ENCODE assay signal across 23 mouse cellular contexts in the genomic region with DNA sequence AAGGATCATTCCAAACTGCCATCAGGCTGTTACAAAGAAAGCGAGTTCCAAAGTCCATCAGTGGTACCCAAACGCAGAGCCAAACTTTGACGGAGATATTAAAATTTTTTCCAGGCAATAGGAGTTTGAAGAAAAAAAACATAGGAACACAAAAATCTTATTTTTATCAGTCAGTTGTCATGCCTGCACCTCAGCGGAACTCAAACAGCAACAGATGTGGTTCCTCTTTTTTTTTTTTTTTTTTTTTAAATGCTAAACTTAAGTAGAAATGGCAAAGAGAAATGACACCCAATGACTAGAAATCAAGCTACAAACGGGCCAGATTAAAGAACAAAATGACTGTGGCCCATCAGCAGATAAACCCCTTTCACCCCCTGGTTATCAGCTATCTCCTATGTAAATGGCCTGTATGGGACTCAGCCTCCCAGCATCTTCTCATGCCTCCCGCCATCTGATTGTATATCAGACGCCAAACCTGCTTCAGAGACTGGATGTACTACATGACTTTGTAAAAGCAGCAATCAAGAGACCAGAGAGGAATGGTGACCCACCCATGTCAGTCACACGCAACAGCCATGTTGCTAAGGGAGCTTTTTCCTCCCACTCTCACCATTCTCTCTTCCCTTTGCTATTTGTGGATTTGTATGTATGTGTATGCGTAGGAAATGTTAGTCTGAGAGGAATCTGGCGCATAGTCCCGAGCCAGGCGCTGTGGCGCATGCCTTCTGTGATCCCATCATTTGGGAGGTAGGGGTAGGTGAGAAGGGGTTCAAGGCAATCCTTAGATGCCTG. TPM values are rescaled to one million over a fixed set of nuclear protein-coding genes. Genes with fewer than 3 reads are reported as not detected.
DNase-seq lines count a peak whose midpoint lies in the region; ATAC-seq and TF ChIP-seq lines count a peak whose summit lies in the region.
"Had no signal": no experiment of that assay in that cellular context is flagged by ENCODE, and none has a peak within 500 bp of the region (broad histone marks: within the 10 kb centered on the region; RNA-seq: fewer than 3 reads in every experiment).

No protein-coding gene starts in this region.

- TF ChIP-seq CTCF in CH12.LX (conservative IDR thresholded peaks at IDR 0.05 in 1 of 2, IDR thresholded peaks at IDR 0.05 in 1 of 2; ENCODE audit: low read depth in 2 of 2, low read length in 2 of 2), result no peak

- H3K27me3 ChIP-seq in midbrain, embryonic 11.5 days (ENCODE audit: control insufficient read depth, insufficient read depth, low read length), result no peaks in the 10 kb centered on the region
- no peaks in the 10 kb centered on the region for H3K27me3 ChIP-seq in midbrain, embryonic 10.5 days (ENCODE audit: low read depth, poor library complexity, severe bottlenecking)
- no peaks in the 10 kb centered on the region for H3K27me3 ChIP-seq in CH12.LX (replicated peaks)
- H3K27me3 ChIP-seq in intestine, embryonic 16.5 days (replicated peaks; ENCODE audit: control insufficient read depth, insufficient read depth, low read length), result no peaks in the 10 kb centered on the region
- H3K27me3 ChIP-seq: embryonic facial prominence, embryonic 12.5 days; forebrain, embryonic 13.5 days; forebrain, embryonic 15.5 days had no signal

- H3K9me3 ChIP-seq in midbrain, embryonic 11.5 days (ENCODE audit: control insufficient read depth, low read length), result no peaks in the 10 kb centered on the region
- no peaks in the 10 kb centered on the region for H3K9me3 ChIP-seq in midbrain, embryonic 10.5 days (replicated peaks)
- no peaks in the 10 kb centered on the region for H3K9me3 ChIP-seq in CH12.LX (replicated peaks; ENCODE audit: low read length)
- no peaks in the 10 kb centered on the region for H3K9me3 ChIP-seq in intestine, embryonic 16.5 days (ENCODE audit: control insufficient read depth, low read length)
- H3K9me3 ChIP-seq: embryonic facial prominence, embryonic 10.5 days; embryonic facial prominence, embryonic 12.5 days; forebrain, embryonic 13.5 days; forebrain, embryonic 15.5 days had no signal

- no peak overlapping the region for H3K4me3 ChIP-seq in midbrain, embryonic 11.5 days (ENCODE audit: low read depth, low read length)
- H3K4me3 ChIP-seq in midbrain, embryonic 10.5 days, result no peak overlapping the region
- H3K4me3 ChIP-seq in CH12.LX (replicated peaks in 1 of 3; ENCODE audit: low read depth in 2 of 3, low read length in 2 of 3, poor library complexity in 1 of 3), result no peak overlapping the region
- H3K4me3 ChIP-seq in intestine, embryonic 16.5 days (ENCODE audit: low read length), result no peak overlapping the region
- H3K4me3 ChIP-seq: embryonic facial prominence, embryonic 10.5 days; embryonic facial prominence, embryonic 12.5 days; forebrain, embryonic 13.5 days; forebrain, embryonic 15.5 days had no signal

- TF ChIP-seq POLR2A in CH12.LX (IDR thresholded peaks at IDR 0.05; ENCODE audit: low read depth, low read length), result no peak

- H3K79me2 ChIP-seq in CH12.LX (replicated peaks; ENCODE audit: control insufficient read depth, extremely low read depth, insufficient read depth, poor library complexity, severe bottlenecking), result no peaks in the 10 kb centered on the region

- dilution Hi-C loops in CH12.LX (cut with MboI; ENCODE audit: extremely low pct_ligation_motif_present, extremely low pct_unique_long_range_greater_than_20kb, low sequenced_read_pairs), result no loop called here

- no peaks in the 10 kb centered on the region for H3K36me3 ChIP-seq in midbrain, embryonic 11.5 days (ENCODE audit: control insufficient read depth, insufficient read depth, low read length)
- no peaks in the 10 kb centered on the region for H3K36me3 ChIP-seq in midbrain, embryonic 10.5 days
- H3K36me3 ChIP-seq in CH12.LX (replicated peaks in 1 of 2; ENCODE audit: control insufficient read depth in 1 of 2, insufficient read depth in 1 of 2, low read length in 1 of 2), result no peaks in the 10 kb centered on the region
- no peaks in the 10 kb centered on the region for H3K36me3 ChIP-seq in intestine, embryonic 16.5 days (ENCODE audit: control insufficient read depth, insufficient read depth, low read length)
- H3K36me3 ChIP-seq: embryonic facial prominence, embryonic 10.5 days; embryonic facial prominence, embryonic 12.5 days; forebrain, embryonic 15.5 days had no signal

- no peaks in the 10 kb centered on the region for H3K4me1 ChIP-seq in midbrain, embryonic 11.5 days (ENCODE audit: control insufficient read depth, insufficient read depth, low read length)
- no peaks in the 10 kb centered on the region for H3K4me1 ChIP-seq in midbrain, embryonic 10.5 days
- H3K4me1 ChIP-seq in CH12.LX (ENCODE audit: control insufficient read depth in 1 of 2, insufficient read depth in 2 of 2), result peaks cover 2 to 11% of the 10 kb centered on the region in 2 experiments; a peak in 3 of 4 replicates
- no peaks in the 10 kb centered on the region for H3K4me1 ChIP-seq in intestine, embryonic 16.5 days (ENCODE audit: control insufficient read depth, insufficient read depth, low read length)
- H3K4me1 ChIP-seq: embryonic facial prominence, embryonic 12.5 days; forebrain, embryonic 15.5 days had no signal

- ATAC-seq in frontal cortex, adult (ENCODE audit: low TSS enrichment), result peak; percentile 81
- no peak for ATAC-seq in midbrain, embryonic 11.5 days (ENCODE audit: low FRiP score)
- ATAC-seq in megakaryocyte-erythroid progenitor cell, adult 5-6 weeks (replicated peaks; ENCODE audit: low FRiP score, low TSS enrichment, poor library complexity, severe bottlenecking), result no peak
- no peak for ATAC-seq in intestine, embryonic 16.5 days
- ATAC-seq: CD4-positive, CD25-positive, alpha-beta regulatory T cell, adult 4 months; forebrain, embryonic 13.5 days; forebrain, embryonic 15.5 days; forebrain, postnatal 0 days had no signal

- in situ Hi-C loops in CH12.LX (cut with MboI; ENCODE audit: low pct_ligation_motif_present, low pct_unique_long_range_greater_than_20kb, low sequenced_read_pairs), result no loop called here

- no peak for TF ChIP-seq EP300 in CH12.LX (IDR thresholded peaks at IDR 0.05; ENCODE audit: low read length)

- WGBS in midbrain, embryonic 11.5 days, result 93% methylated on average over 13 of the region's 13 CpGs
- WGBS in midbrain, embryonic 10.5 days, result 91% methylated on average over 13 of the region's 13 CpGs
- WGBS in intestine, embryonic 16.5 days, result 87% methylated on average over 13 of the region's 13 CpGs

- no peak overlapping the region for H3K4me2 ChIP-seq in midbrain, embryonic 11.5 days
- H3K4me2 ChIP-seq in CH12.LX (ENCODE audit: insufficient read depth, low read depth, poor library complexity, severe bottlenecking), result no peak overlapping the region
- no peak overlapping the region for H3K4me2 ChIP-seq in intestine, embryonic 16.5 days (ENCODE audit: low read depth, low read length)
- H3K4me2 ChIP-seq: embryonic facial prominence, embryonic 12.5 days; forebrain, embryonic 13.5 days; forebrain, embryonic 15.5 days had no signal

- no peak overlapping the region for H3K9ac ChIP-seq in midbrain, embryonic 11.5 days (ENCODE audit: low read length)
- H3K9ac ChIP-seq in CH12.LX (ENCODE audit: insufficient read depth, low read depth), result no peak overlapping the region
- H3K9ac ChIP-seq in intestine, embryonic 16.5 days (ENCODE audit: low read depth, low read length), result no peak overlapping the region
- H3K9ac ChIP-seq: embryonic facial prominence, embryonic 12.5 days; forebrain, embryonic 13.5 days; forebrain, embryonic 15.5 days; forebrain, postnatal 0 days had no signal

- no peak for TF ChIP-seq RAD21 in CH12.LX (IDR thresholded peaks at IDR 0.05; ENCODE audit: low read depth, low read length)

- DNase-seq in frontal cortex, postnatal 25 days (ENCODE audit: low spot score in 2 of 2), result no peak
- peak; percentile 84 for DNase-seq in midbrain, embryonic 11.5 days (ENCODE audit: low spot score, missing footprints)
- DNase-seq in midbrain, embryonic 10.5 days (ENCODE audit: low spot score), result no peak
- DNase-seq in CH12.LX (ENCODE audit: extremely low read depth), result no peak
- peak; percentile 27 for DNase-seq in MEL-GATA-1-ER (ENCODE audit: extremely low read depth, low read depth)
- DNase-seq: adrenal gland, adult 2 months; adrenal gland, postnatal 10 days; adrenal gland, postnatal 25 days; B cell, adult 2 months; cerebellum, adult 11-12 months; cerebellum, adult 2 months; cerebellum, adult 9-10 months; cerebellum, postnatal 10 days; cerebellum, postnatal 25 days; forebrain, postnatal 0 days had no signal

- no peak overlapping the region for H3K27ac ChIP-seq in midbrain, embryonic 11.5 days (ENCODE audit: low read depth, low read length)
- no peak overlapping the region for H3K27ac ChIP-seq in midbrain, embryonic 10.5 days (replicated peaks)
- H3K27ac ChIP-seq in CH12.LX (ENCODE audit: insufficient read depth, low read depth), result no peak overlapping the region
- no peak overlapping the region for H3K27ac ChIP-seq in intestine, embryonic 16.5 days (ENCODE audit: low read length)
- H3K27ac ChIP-seq: embryonic facial prominence, embryonic 10.5 days; embryonic facial prominence, embryonic 12.5 days; forebrain, embryonic 13.5 days; forebrain, embryonic 15.5 days had no signal

TF ChIP-seq in CH12.LX, 34 proteins besides CTCF, POLR2A, EP300 and RAD21:
- no peak for TF ChIP-seq ETS1 (conservative IDR thresholded peaks at IDR 0.05; ENCODE audit: low read depth, low read length)
- peak; percentile 81 for TF ChIP-seq ZNF384 (IDR thresholded peaks at IDR 0.05; ENCODE audit: low read depth, low read length)

RNA-seq across cellular contexts. Expression of a gene that starts 8.2 kb away (rescaled TPM):
- polyA plus RNA-seq in midbrain, embryonic 11.5 days (2014; fragmentation: Nextera tagmentation; extraction: Ambion mirVana), result 7.4 and 8.8 TPM in 2 replicates
- polyA plus RNA-seq in midbrain, embryonic 10.5 days (2016; fragmentation: Nextera tagmentation; extraction: Ambion mirVana), result 11.8 and 15.1 TPM in 2 replicates
- total RNA-seq in CH12.LX (2012; rRNA removed) (under 0.01 TPM in 2 replicates), CH12.LX (2014; rRNA removed) (0.05 TPM in 1 of 2 replicates, not detected in the other)
- polyA plus RNA-seq in CH12.LX (2012; ENCODE audit: insufficient read length, low read depth), result 0.13 and 0.25 TPM in 2 replicates
- not detected in 2 replicates for total RNA-seq in megakaryocyte-erythroid progenitor cell, adult 5-6 weeks (2014; fragmentation: Nextera tagmentation)
- not detected in 2 replicates for total RNA-seq in megakaryocyte-erythroid progenitor cell, adult 5-6 weeks (2017)
- 4.4 and 5.1 TPM in 2 replicates for polyA plus RNA-seq in intestine, embryonic 16.5 days (2015; fragmentation: Nextera tagmentation; extraction: Ambion mirVana)

Comparison
In these comparisons a context has a peak if more than half of its experiments do, and no peak if none do; other contexts are left out.
1. DNase-seq: peak in midbrain, embryonic 11.5 days (single experiment) and MEL-GATA-1-ER (single experiment); none in frontal cortex, postnatal 25 days (0 of 2), midbrain, embryonic 10.5 days (single experiment) and CH12.LX (single experiment).